ENCODE assay signal across 15 mouse cellular contexts in genomic region chr4:149361051-149361450, GRCm38 (mm10).
"Had no signal": no experiment of that assay in that cellular context is flagged by ENCODE, and none has a peak within 500 bp of the region (broad histone marks: within the 10 kb centered on the region; RNA-seq: fewer than 3 reads in every experiment).

No protein-coding gene starts in this region.

- H3K9me3 ChIP-seq: limb, embryonic 12.5 days; liver, embryonic 13.5 days; midbrain, embryonic 12.5 days; stomach, embryonic 15.5 days had no signal

- ATAC-seq: liver, postnatal 0 days; lung, postnatal 0 days; midbrain, embryonic 16.5 days had no signal

- H3K27ac ChIP-seq: kidney, postnatal 0 days; limb, embryonic 12.5 days; liver, embryonic 13.5 days; midbrain, embryonic 12.5 days; stomach, embryonic 15.5 days had no signal

- H3K4me1 ChIP-seq: limb, embryonic 12.5 days; liver, embryonic 13.5 days; midbrain, embryonic 12.5 days; stomach, embryonic 15.5 days had no signal

- H3K4me3 ChIP-seq: limb, embryonic 12.5 days; liver, embryonic 13.5 days; midbrain, embryonic 12.5 days; stomach, embryonic 15.5 days had no signal

- DNase-seq: kidney, postnatal 36 days; layer of hippocampus, adult 9-11 months; liver; liver, embryonic 13.5 days; liver, postnatal 0 days; lung, postnatal 36 days; right cerebral cortex, postnatal 14 days; thymus, adult 2 months; thymus, postnatal 4 days had no signal

- H3K9ac ChIP-seq: limb, embryonic 12.5 days; liver, embryonic 13.5 days; liver, postnatal 0 days; midbrain, embryonic 12.5 days; stomach, embryonic 15.5 days had no signal

- H3K27me3 ChIP-seq: limb, embryonic 12.5 days; liver, embryonic 13.5 days; midbrain, embryonic 12.5 days; stomach, embryonic 15.5 days had no signal

- H3K4me2 ChIP-seq: limb, embryonic 12.5 days; liver, embryonic 13.5 days; midbrain, embryonic 12.5 days; stomach, embryonic 15.5 days had no signal
